Mouse (Mus musculus) thymus, postnatal 10 days (tissue): Measurements from ENCODE around the gene Hgd.

Experiments used
- DNase-seq, 2 experiments: peaks; one replicate each; pipeline ENCODE4 v3.0.0; 2021; ENCODE audit warnings: low spot score in 2 of 2

The Hgd gene

DNA sequence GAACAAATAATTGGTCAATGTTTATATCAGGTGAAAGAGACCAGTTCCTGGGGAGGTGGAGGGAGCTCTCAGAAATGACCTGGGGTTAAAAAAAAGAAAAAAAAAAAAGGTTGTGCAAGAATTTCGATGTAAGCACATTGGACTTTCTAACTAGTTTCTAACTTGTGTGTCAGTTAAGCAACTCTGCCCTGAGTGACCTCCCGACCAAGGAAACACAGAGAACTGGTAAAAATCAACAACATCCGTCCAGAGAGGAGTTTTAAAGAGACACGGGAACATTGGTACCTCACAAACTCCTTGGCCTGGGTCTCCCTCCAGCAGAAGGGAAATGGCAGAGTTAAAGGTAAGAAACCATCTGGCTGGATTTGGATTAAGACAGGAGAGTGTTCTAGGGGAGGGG, at the start of gene Hgd:
Gene Hgd, plus strand, starts transcription at position 160 of the 400 bp plus-strand sequence.
- no peak for DNase-seq

DNA sequence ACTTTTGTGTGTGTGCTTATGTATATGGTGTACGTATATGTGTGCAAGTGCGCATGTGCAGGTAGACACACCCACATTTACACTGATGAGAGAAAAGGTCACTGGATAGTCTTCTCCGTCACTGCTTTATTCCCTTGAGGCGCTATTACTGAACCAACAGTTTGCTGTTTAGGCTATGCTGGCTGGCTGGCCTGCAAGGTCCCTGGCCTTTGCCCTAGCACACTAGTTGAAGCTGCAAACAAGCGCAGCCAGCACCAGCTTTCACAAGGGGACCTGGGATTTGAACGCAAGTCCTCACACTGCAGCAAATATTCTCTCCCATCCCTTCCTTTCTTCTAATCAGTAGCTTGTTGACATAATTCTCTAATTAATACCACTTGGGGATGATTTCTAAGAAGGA, 49.8 kb upstream of the Hgd start:
- no peak for DNase-seq

- DNase-seq = no peak
Measured at GRCm38 (mm10) chr16:37532046-37532445, 47.9 kb upstream of the Hgd start.

DNA sequence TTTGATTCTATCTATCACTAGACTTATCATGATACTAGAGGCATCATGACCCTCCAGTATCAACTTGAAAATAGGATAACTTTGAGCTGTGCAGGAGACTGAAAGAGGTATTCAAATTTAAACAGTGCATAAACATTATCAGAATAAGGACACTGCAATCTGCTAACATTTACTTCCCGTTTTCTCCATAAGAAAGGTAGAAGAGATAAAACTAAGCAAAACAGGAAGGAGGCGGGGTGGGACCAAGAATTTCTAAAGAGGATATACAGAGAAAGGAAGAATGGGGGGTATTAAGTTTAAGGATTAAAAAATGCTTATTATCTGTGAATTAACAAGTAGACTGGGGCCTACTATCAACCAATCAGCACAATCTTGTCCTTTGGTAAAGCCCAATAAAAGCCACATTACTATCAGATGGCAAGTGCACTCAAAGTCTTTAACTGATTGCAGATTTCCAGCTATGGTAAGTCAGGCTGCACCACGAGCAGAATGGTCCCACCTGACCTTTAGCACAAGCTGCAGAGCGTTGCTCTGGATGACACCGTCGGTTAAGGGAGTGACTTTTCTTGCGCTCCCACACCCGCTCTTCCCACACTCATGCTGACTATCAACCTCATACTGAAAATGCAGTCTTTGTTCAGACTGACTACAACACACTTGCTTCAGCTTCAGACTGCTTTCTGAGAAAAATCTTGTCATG, 46.4 kb upstream of the Hgd start:
- DNase-seq = no peak

- DNase-seq = no peak
Measured at GRCm38 (mm10) chr16:37539240-37539610, 40.7 kb upstream of the Hgd start.

- peak; percentile 92 to 94 for DNase-seq
Measured at GRCm38 (mm10) chr16:37539611-37540580, 40.1 kb upstream of the Hgd start, which contains the start of the genes Gtf2e1 and Rabl3. Gene Gtf2e1 (minus strand): TSS chr16:37539789. Gene Rabl3 (plus strand): TSS chr16:37539885.

GRCm38 (mm10) chr16:37540776-37541175, 39.2 kb upstream of the Hgd start:
- no peak for DNase-seq

- no peak for DNase-seq
Measured at GRCm38 (mm10) chr16:37546312-37546711, 33.6 kb upstream of the Hgd start.

DNA sequence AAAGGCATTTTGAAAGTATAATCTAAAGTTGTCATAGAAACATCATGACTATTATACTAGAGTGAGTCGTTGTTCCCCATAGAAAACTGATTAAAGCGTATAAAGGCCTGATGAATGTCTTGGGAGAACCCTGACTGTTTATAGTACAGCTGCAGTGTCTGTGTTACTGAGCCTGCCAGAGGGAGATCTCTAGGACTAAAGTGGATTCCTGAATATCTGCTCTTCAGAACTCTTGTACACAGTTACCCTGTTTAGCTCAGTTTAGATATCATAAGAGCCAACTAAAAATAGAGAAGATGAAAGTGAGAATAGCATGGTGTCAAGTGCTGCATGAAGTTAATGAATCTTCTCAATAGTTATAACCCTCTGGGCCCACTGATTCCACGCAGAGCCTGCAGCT, 29.7 kb upstream of the Hgd start:
- no peak for DNase-seq

GRCm38 (mm10) chr16:37550981-37551380, 29.0 kb upstream of the Hgd start:
- DNase-seq = no peak

DNA sequence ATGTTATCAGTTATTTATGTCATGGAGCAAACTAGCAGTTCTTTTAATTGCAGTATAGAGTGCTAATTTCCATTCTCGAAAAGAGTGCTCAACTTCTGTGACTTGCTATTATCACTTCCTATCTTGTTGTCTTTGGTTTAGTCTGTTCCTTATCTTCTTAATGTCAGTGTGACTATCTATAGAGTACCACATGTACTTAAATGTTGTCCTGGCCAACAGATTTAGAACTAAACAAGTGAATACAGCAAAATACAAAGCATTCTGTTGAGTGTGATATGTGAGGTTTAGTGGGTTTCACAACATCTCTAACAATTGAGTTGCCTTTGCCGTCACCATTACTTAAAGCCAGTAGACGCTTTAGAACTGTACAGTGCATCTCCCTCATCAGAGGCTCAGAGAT, 27.1 kb upstream of the Hgd start:
- DNase-seq = no peak

GRCm38 (mm10) chr16:37562414-37562813, 17.5 kb upstream of the Hgd start:
- DNase-seq = no peak

DNA sequence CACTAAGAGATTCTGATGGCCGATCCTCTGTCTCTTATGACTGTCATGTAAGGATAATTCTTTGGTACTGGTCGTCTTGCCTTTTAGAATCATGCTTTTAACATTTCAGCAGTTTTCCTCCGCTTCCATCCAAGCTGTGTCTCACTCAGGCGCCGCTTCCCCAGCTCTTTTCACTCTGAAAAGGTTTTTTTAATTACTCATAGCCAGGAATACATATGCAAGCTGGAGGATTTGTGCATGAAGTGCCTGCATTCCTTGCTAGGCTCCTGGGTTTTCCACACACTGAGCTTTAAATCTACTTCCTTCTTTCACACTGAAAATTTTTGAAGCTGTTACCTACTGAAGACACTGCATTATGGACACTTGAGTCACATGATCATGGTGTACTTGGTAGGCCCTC, 17.0 kb upstream of the Hgd start:
- DNase-seq = no peak

DNA sequence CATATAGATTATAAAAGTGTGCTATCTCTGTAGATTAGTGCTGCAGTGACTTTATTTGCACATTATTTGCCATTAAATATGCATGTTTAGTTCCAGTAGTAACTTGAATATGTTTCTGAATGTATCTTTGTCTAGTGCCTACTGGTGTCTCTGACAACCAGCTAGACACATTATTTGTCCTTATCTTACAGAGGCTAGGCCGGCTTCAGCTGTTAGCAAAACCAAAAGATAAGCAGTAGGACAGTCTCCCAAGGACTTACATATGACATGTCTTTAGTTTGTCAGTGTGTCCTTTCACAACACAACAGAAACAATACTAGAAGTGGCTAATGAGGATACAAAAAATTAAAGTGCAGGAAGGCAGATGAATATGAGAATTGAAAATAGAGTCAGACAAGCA, 14.8 kb upstream of the Hgd start:
- DNase-seq = no peak

GRCm38 (mm10) chr16:37566107-37566506, 13.8 kb upstream of the Hgd start:
- DNase-seq = no peak

DNA sequence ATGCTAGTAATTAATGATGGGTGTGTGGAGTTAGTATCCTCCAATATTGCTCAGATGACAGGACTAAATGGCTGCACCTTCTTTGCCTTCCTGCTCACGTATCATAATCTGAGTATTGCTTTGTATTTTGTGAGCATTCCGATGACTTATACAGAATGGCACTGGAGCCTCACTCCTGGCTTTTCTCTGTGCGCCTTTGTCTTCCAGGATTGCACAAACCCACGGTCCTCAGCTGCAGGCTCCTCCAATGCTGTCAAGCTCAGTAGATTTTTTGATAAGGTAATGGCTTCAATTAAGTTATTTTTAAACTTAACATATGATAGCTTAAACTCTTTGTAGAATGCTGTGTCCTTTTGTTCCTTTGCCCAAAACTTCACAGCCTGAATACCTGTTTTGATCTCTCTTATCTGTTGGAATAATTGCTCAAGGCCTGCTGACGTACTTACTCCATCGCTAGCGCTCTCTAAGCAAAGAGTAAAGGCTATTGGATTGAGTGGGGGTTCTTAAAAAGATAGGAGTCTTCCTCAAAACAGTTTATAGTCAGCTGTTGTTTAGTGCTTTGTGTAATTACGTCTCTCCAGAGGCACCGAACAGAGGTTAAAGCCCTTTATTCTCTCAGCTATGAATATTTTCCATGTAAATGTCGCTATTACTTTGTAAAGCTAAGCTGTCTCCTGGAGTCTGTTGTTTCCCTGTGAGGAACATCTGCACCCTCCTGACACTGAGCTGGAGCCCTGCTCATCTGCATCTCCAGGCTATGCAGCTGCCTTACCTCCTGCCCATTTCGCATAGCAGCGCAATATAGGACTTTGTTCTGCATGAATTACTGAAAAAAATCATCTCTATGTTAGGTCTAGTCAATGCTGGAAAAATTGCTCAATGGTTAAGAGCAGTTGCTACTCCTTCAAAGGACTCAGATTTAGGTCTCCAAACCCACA, 12.6 kb upstream of the Hgd start:
- no peak for DNase-seq

GRCm38 (mm10) chr16:37571554-37571953, 8.4 kb upstream of the Hgd start:
- DNase-seq = no peak

- no peak for DNase-seq
Measured at GRCm38 (mm10) chr16:37572117-37572754, 7.7 kb upstream of the Hgd start.

DNA sequence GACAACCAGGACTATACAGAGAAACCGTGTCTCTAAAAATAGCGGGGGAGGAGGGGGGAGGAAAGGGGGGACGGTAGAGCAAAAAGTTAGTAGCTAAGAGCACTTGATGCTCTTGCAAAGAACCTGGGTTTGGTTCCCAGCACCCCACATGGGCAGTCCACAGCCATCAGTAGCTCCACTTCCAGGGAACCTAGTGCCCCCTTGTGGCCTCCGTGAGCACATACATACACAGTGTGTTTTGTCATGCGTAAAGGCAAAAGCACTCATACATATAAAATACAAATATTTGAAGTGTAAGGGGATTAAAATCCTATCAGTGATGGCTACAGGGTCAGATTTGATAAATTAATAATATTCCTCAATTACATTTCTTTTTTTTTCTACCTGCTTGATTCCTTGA, 6.9 kb upstream of the Hgd start:
- DNase-seq = no peak

GRCm38 (mm10) chr16:37575325-37575724, 4.6 kb upstream of the Hgd start:
- DNase-seq = no peak

- no peak for DNase-seq
Measured at GRCm38 (mm10) chr16:37579591-37579990, 362 bp upstream of the Hgd start.
